Mouse (Mus musculus): ENCODE measurements at regions not wholly inside any gene's neighbourhood (a gene's known extent, or its start where the extent isn't known, plus 50 kb on each side); places are given as distances from the start of the nearest gene placed in this dataset.

DNA sequence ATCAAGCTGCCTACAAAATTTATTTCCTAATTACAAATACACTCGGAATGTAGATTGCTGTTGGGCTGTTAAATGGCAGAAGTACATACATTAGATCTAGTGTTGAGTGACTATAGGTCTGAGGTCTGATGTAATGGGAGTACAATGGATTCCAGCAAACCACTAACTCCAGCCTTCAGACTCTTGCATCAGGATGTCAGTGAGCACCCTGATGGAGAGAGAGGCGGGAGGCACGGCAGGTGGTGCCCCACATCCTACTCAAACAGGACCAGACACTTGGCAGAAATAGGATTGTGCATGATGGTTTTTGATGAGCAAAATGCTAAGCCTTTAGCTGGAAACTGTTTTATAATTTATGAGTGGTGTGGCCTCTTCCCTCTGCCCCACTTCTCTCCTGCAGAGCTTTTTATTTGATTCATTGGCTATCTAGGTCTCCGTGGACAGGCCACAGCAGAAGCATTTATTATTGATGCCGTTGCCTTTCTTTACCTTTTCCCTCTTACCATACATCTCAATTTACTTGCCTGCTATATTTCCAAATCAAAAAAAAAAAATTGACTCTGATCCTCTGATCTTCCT, 376.5 kb downstream of the Fgf9 start:
- no peak for TF ChIP-seq CTCF (IDR thresholded peaks at IDR 0.05; ENCODE audit: low read depth)
- no peak for TF ChIP-seq EP300 (IDR thresholded peaks at IDR 0.05; ENCODE audit: low read depth)
